Mouse (Mus musculus) CD4-positive, CD25-positive, alpha-beta regulatory T cell, adult 2 months (primary cell): ENCODE measurements around the gene Pam16.
A peak's percentile ranks its signal among the peaks of the same experiment; 100 is the strongest.
"Not testable (repeated sequence)": the region's sequence is repeated elsewhere in the genome, so short reads cannot be mapped to it uniquely, and the experiment has no call there.

Source experiments
- DNase-seq: peaks from one replicate; pipeline ENCODE4 v3.0.0-alpha.2; 2012; ENCODE audit warnings: low read depth, low spot score

The Pam16 gene

DNA sequence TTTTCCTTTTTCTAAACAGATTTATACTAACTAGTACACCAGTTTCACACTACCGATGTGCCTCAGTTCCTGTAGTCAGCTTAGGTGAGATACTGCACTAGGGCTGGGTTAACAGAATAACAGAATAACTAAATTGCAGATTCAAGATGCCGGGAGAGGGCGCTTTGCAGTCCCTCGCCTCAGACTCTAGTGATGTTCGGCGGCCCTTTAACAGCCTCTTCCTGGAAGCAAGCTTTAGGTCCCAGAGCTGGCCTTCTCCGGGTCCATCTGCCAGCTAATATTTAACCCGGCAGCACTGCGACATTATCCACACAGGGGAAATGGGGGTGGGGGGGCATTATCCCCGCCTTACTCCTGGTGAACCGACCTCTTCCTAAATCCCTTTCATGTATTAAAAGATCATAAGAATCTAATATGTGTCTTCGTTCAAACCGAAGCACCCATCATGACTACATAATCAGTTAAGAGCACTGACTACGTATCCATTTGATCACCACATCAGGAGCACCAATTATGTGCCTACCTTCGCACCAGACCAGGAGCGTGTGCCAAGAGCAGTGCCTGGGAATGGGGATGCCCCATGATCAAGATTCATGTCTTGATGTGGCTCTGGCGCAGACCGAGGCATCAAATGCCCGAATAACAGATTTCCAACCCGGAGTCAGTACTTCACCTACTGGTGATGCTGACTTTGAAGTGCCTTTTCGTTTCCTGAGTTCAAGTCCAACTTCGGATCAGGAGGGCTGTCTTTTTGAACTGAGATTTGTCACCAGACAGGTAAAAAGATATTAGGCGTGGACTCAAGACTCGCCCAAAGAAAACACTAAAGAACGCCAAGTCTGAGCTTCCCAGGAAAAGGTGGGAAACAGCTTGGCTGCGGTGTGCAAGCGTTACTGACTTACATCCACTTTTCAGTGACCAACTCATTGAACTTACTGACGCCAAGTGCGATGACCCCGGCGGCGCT, 31.6 kb downstream of the Pam16 start:
- DNase-seq = peak; percentile 70

DNA sequence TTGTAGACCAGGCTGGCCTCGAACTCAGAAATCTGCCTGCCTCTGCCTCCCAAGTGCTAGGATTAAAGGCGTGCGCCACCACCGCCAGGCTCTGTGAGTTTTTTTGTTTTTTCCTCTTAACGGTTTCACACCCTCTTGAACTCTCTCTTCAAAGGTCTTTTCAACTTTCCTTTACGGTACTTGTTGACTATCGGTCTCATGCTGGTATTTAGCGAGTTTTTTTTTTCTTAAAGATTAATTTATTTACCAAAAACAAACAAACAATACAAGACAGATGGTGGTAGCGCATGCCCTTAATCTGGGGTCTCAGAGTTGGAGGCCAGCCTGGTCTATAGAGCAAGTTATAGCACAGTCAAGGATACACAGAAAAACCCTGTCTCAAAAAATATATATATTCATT, 34.6 kb downstream of the Pam16 start:
- peak; percentile 58 for DNase-seq

DNA sequence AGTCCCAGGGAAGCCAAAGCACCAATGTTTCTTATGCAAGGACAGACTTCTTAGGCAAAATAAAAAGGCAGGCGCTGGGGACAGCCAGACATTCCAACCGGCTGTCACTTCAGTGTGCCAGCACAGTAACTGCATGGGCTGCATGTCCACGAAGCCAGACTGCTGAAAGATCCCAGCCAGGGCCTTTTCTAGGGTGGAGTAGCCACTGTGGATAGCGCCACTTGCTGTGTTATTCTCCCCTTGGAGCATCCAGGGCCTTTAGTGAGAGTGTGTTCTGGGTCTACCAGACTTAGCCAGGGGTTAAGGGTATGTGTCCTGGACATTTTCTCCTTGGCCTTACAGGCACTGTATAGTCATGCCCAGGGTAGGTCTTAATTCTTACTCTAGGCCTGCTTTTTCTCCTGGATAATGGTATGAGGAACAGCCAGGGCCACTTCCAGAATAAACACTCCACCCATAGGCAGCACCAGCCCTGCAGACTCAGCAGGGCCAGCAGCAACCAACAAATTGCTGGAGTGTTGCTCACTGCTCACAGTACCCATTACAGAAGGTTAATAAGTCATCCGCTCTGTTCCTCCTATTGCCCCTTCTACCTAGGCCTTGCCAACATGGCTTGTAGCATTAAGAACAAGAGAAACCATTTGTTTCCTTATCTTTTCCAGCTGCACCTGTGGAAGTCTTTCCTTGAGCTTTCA, 37.1 kb downstream of the Pam16 start:
- DNase-seq = no peak

DNA sequence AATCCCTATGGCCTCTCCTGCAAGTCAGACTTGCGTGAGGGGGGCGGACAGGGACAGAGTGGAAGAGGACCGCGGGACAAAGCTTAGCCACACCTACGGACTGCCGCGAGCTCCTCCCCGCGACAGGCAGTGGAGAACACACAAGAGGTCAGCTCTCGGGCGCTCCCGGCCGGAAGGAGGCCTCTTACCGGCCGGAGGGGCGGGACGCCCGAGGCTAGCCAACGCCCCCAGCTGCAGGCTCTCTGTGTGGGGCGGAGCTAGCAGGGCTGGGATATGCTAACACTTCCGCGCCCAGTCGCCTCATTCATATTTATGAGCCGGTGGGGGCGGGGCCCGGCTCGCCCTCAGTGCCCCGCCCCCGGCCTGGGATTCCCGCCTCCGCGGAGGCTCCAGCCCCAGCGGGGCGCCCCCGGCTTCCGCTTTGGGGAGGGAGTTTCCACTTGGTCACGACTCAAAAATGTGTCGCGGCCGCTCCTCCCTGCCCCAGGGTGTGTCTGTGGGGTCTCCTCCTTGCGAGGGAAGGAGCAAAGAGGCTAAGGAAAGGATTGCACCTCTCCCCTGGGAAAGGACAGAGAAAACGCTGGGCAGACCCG, 38.2 kb downstream of the Pam16 start:
- DNase-seq = peak; percentile 96

DNA sequence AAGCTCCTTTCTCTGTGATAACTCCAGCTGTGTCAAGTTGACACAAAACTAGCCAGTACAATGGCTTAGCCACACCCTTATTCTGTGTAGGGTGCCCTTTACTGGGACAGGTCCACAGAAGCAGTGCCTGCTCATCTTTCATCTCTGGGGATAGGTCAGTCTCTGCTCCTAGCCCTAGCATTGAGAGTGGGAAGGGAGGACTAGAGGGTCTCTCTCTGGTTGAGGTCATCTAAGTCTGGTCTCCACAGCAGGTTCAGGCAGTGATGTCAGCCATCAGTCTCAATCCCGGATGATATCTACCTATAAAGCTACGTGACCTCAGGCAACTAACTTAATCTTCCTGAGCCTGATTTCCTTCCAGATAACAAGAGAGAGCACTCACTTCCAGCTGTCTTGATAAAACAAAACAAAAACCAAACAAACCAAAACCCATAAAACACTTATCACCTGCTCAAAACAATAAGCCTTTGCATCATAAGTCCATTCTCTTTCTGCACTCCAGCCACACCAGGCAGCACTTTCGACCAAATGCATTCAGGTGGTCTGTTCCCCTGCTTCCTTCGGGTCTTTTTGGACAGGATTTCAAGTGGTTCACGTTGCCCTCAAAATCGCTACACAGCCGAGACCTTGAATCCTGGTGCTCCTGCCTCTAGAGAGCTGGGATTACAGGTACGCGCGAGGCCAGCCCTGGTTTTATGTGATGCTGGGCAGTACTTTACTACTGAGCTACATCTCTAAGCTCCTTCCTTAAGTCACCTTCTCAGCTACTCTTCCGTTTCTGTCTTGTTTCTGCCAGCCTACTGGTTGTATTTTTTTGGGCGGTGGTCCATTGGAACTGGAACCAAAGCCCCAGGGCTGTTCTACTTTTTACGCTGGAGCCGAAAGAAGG, 38.9 kb downstream of the Pam16 start:
- DNase-seq = peak; percentile 34

DNA sequence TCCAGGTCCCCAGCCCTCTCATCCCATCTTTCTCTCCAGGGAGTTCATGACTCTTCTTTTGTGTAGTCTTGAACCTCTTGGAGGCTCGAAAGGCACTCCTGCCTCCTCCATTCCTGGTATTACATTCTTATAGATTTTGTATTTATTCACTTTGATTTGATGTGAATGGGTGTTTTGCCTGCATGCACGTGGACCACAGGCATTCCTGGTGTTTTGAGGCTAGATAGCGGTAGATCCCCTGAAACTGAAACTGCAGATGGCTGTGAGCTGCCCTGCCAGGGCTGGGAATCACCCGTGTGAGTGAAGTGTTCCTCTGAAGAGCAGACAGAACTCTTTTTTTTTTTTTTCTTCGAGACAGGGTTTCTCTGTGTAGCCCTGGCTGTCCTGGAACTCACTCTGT, 40.4 kb downstream of the Pam16 start:
- DNase-seq = peak; percentile 27

DNA sequence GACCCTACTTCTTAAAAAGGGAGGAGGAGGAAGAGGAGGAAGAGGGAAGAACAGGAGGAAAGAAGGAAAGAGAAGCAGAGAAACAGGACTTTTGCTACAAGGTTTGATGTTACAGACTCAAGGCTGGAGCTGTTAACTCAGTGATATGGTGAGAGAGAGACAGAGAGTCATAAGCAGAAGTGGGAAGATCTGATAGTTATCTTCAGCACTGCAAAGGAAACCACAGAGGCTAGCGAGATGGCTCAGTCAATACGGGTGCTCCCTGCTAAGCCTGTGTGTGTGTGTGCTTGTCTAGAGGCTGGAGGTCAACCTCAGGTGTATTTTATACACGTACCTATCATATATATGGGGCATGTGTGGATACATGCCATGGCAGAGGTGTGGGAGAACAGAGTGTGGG, 41.0 kb downstream of the Pam16 start:
- DNase-seq = peak; percentile 72

DNA sequence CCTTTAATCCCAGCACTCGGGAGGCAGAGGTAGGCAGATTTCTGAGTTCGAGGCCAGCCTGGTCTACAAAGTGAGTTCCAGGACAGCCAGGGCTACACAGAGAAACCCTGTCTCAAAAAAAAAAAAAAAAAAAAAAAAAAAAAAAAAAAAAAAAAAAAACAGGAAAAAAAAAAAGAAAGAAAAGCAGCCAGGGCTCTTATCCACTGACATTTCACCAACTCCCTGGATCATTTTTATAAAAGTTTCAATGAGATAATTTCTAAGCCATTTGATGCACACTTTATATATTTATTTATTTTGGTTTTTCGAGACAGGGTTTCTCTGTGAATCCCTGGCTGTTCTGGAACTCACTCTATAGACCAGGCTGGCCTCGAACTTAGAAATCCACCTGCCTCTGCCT, 43.6 kb downstream of the Pam16 start:
- DNase-seq = not testable (repeated sequence)

DNA sequence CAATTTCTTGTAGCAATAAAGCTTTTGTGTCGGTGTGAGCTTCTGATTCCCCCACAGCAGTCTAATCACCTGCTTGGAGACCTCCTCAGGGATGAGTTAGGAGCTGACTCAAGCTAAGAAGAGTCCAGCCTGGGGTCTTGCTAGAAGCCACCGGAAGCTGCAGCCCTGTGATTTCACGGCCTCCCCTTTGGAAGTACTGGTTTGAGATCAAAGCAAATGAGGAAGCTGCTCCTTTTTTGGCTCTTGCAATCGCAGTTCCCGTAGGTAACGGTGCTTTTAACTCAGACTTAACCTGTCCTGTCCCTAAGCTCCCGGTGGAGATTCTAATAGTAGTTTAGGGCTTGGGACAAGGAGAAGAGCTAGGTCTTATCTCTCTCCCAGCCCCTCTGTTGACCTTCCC, 46.2 kb downstream of the Pam16 start:
- DNase-seq = no peak

DNA sequence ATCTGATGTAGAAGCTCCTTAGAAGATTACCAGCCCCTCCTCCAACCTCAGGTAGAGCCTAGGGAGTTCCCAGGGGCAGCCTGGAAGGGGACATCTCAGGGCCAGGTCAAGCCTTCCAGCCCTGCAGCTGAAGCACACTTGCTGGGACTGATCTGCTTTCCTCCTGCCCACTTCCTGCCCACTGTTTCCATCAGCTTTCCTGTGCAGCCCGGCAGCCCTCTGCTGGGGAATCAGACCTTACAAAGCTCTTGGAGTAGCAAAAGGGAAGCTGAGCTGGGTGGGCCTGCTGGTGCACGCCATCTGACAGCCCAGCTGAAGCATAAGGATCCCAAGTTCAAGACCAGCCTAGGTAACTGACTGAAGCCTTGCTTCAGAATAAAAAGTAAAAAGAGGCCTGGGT, 47.9 kb downstream of the Pam16 start:
- peak; percentile 49 for DNase-seq

DNA sequence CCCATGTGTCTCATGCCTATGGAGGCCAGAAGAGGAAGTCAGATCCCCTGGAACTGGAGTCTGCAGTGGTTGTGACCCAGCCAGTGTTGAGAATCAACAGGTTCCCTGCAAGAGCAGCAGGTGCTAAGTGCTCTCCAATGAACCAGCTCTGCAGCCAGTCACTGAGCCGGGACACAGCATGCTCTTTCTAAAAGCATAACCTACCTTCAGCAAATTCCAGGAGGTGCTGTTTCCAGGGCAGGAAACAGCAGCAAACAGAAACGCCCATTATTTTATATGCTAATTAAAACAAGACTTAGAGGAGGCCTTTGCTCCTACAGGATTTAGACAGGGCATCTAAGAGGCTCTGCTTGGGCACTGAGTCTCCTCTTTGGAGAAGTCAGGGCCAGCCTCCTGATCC, 48.8 kb downstream of the Pam16 start:
- DNase-seq = no peak

DNA sequence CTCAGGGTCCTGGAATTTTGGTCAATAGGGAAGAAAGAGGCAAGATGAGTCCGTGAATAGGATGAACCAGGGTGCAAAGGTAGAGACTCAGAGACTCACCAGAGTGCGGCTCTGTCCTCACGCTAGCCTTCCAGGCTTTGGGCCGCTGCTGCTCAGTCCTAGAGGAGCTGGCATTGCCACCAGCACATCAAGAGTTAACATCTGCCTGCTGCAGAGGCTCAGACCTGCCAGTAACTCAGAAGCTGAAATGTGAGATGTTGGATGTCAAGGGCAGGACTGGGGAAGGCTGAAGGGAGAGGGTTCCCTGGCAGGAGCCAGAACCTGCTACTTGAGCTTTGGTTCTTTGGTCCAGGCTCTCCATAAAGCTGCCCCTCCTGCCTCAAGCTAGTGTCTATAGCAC, 54.1 kb downstream of the Pam16 start:
- DNase-seq = no peak

DNA sequence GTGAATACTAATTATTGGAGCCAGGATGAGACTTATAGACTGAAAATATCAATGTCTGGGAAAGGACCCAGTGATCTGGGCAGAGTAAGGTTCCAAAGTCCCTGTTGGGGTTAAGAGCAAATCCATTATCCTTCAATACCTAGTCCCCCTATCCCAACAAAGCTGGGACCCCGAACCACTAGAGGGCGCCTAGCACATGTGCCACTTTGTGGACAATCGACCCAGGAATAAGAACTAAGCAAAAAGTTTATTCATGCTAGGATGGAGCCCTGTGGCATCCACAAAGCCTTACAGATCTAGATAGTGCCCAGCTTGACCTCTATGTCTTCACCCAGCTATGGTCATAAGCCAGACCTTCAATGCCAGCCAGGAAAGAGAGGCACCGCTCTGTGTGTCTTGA, 56.9 kb downstream of the Pam16 start:
- DNase-seq = peak; percentile 87
